Mouse (Mus musculus) CD4-positive, CD25-positive, alpha-beta regulatory T cell (primary cell): Measurements from ENCODE around the gene Gm45015. TPM values are rescaled to one million over a fixed set of nuclear protein-coding genes. Genes with fewer than 3 reads are reported as not detected.

Experiments used
- polyA plus RNA-seq: library from polyadenylated mRNA; unstranded; fragments of 100-300 nt; shearing (Covaris generic); gene quantifications from one replicate; pipeline ENCODE4 v1.2.1, GENCODE M21; 2017

Gm45015 gene
- polyA plus RNA-seq, result not detected

DNA sequence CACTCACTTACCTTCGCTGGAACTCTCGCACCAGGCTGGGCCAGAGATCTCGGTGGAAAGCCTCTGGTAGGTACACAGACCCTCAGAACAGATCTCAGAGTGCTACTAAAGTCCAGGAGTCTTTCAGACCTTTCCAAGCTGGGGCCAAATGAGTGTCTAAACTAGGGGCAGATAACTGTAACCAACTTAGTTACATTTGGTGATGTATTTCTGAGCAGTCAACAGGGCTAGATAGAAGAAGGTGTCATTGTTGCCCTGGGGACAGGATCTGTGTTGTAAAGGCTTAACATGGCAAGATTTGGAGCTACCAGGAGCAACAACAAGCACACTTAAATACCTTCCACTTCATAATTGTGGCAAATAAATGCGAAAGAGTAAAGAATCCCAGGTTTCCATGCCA lies at the start of gene Gm45015:
Gene Gm45015, minus strand, starts transcription at position 101 of the 400 bp plus-strand sequence.

DNA sequence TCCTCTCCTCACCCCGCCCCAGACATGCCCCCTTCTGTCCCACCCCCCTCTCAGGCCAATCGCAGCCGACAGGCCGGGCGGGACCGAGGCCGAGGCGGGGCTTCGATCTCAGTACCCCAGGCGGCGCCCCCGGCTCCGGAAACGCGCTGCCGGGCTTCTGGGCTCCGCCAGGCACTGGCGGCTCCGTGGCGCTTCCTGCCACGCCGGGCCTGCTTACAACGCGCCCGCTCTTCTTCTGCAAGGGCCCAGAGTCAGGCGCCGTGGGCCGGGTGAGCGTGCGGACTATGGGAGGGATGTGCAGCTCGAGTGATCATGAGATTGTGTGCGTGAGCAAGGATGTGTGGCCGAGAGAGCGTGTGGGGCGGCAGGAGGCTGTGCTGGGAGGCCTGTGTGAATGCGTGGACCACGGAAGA lies 5.8 kb upstream of the Gm45015 start, which contains the start of gene Zfp275:
Gene Zfp275, plus strand, starts transcription at position 139 of the 413 bp plus-strand sequence.

DNA sequence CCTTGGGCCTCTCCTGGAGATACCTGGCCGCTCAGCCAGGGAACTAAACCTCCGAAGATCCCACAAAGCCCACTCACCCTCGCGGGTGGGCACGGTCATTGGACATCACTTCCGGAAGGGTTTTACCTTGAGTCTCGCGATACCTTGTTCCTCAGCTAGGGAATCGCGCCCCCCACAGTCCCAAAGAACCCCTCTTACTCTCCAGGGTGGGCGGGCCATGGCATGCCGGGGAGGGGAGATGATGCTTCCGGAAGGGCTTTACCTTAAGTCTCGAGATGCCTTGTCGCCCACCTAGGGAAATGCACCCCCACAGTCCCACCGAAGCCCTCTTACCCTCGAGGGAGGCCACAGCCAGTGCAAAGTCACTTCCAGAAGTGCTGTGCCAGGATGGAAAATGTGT lies 43.8 kb downstream of the Gm45015 start, which contains the start of the genes Xlr5a and Xlr5c:
Gene Xlr5a, minus strand, starts transcription at position 101 of the 400 bp plus-strand sequence.
Gene Xlr5c, minus strand, starts transcription at position 101 of the 400 bp plus-strand sequence.

Other genes starting within 250 kb of the Gm45015 start
- 0.45 TPM for gene Xlr3a, start 239.7 kb downstream of the Gm45015 start, polyA plus RNA-seq
- gene Gm14685, start 219.8 kb downstream of the Gm45015 start, polyA plus RNA-seq, result 0.28 TPM
- not detected for gene Xlr5b, start 188.0 kb downstream of the Gm45015 start, polyA plus RNA-seq
- not detected for gene DXBay18, start 187.4 kb downstream of the Gm45015 start, polyA plus RNA-seq
- not detected for gene Spin2d, start 159.9 kb downstream of the Gm45015 start, polyA plus RNA-seq
- 11.8 TPM for gene Xlr3b, start 144.6 kb downstream of the Gm45015 start, polyA plus RNA-seq
- 131 TPM for gene Xlr4b, start 122.5 kb downstream of the Gm45015 start, polyA plus RNA-seq
- gene F8a, start 108.5 kb downstream of the Gm45015 start, polyA plus RNA-seq, result 20.3 TPM
- gene Xlr4c, start 93.7 kb downstream of the Gm45015 start, polyA plus RNA-seq, result 81.2 TPM
- 0.23 TPM for gene Xlr3c, start 71.5 kb downstream of the Gm45015 start, polyA plus RNA-seq
- gene Xlr5a, start 43.9 kb downstream of the Gm45015 start, polyA plus RNA-seq, result not detected
- gene Xlr5c, start 43.9 kb downstream of the Gm45015 start, polyA plus RNA-seq, result not detected
- gene Zfp275, start 5.8 kb upstream of the Gm45015 start, polyA plus RNA-seq, result 16.1 TPM
- not detected for gene Gm18336, start 61.9 kb upstream of the Gm45015 start, polyA plus RNA-seq
- 0.16 TPM for gene Zfp92, start 74.3 kb upstream of the Gm45015 start, polyA plus RNA-seq
- gene Trex2, start 98.5 kb upstream of the Gm45015 start, polyA plus RNA-seq, result not detected
- 32.3 TPM for gene Haus7, start 122.2 kb upstream of the Gm45015 start, polyA plus RNA-seq
- not detected for gene Bgn, start 146.8 kb upstream of the Gm45015 start, polyA plus RNA-seq
- gene Atp2b3, start 166.2 kb upstream of the Gm45015 start, polyA plus RNA-seq, result not detected